Mouse (Mus musculus) lung, postnatal 14 days (tissue): ENCODE data around the gene Eps8l3.
"Not testable (repeated sequence)": the region's sequence is repeated elsewhere in the genome, so short reads cannot be mapped to it uniquely, and the experiment has no call there.

Experiments
- DNase-seq: peaks from one replicate; pipeline ENCODE4 v3.0.0; 2021

Gene Eps8l3

DNA sequence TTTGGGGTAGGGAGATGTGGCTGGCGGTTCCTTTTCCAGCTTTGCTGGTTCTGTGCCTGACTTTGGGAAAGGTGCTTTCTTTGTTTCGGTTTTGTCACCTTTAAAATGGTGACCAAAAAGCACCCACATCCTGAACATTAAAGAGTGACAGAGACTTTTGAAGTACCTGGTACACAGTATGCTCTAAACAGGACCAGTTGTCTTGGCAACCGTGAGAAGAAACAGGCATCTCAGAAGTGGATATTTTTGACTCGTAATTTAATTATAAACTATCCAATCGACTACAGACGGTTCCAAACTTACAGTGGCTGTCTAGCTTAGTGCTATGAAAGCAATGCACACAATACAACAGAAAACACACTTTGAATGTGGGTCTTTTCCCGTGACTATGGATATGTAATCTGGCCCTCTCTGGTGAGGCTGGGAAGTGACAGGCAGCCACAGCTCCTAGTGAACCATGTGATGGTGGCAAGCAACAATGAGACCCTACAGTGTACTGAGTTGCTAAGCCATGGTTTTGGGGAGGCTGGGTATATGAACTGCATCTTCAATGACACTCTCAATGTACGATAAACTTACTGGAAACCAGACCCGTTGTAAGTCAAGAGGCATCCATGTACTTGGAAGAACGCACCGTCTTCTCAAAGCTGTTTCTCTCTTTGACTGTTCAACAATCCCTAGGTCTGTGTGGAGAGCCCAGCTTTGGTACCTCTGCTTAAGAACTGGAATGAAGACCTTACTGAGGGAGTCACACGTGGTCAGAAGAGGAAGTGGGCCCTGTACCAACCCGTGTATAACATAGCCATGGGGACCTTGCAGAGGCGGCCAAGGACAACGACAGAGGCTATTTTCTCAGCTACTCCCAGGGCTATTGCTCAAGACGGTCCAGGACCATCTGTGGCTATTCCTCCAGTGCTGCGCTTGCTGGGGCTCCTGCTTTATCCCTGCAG is 23.5 kb upstream of the Eps8l3 start:
- no peak for DNase-seq

DNA sequence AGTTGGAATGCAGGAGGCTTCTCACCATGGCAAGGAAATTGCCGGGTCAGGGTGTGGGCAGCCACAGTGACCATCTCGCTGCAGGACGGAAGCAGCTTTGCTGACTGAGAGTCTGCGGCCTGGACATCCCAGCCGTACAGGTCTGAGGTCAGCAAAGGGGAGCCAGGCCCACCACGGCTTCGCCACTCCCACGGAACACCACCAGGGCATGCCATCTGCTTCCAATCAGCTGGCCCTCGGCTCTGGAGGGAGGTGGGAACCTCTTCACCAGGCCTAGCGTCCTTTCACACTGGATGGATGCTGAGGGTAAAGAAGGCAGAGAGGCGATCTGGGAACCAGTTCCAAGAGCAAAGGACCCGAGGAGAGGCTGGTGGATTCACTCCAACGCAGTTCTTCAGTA is 21.7 kb upstream of the Eps8l3 start:
- no peak for DNase-seq

DNA sequence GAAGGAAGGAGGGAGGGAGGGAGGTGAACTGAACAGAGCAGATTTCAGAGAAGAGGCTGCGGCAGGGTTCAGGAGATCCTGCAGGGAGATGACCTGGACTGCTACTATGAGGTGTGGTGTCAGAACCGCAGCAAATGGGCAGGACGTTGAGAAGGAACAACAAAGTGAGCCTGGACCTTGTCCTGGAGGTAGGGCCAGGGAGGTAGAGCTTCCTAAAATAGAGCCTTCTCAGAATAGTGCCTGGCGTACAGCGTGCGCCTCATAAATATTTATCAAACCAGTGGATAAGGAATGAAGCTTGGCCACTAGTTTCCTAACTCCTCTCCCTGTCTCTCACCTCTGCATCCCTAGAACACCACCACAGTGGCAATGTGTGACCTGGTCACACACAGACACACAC is 19.4 kb upstream of the Eps8l3 start:
- no peak for DNase-seq

DNA sequence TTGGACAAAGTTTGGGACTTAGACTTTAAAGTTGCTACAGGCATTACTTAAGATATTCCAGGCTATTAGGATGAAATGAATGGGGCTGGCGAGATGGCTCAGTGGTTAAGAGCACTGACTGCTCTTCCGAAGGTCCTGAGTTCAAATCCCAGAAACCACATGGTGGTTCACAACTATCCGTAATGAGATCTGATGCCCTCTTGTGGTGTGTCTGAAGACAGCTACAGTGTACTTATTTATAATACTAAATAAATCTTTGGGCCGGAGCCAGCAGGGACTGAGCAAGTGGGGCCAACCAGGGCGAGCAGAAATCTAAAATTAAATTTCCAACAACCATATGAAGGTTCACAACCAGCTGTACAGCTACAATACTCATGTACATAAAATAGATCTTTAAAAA is 15.5 kb upstream of the Eps8l3 start:
- not testable (repeated sequence) for DNase-seq

DNA sequence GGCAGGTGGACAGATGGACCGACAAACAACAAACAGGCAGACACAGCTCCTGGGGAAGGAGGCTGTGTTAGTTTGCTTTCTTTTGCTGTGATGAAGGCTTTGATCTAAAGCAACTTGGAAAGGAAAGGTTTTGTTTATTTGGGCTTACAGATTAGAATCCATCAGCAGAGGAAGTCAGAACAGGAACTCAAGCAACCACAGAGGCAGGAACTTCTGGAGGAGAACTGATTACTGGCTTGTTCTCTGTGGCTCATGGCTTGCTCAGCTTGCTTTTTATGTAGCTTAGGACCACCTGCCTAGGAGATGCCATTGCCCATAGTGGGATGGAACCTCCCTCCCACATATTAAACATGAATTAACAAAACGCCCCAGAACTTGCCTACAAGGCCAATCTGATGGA is 14.6 kb upstream of the Eps8l3 start:
- no peak for DNase-seq

DNA sequence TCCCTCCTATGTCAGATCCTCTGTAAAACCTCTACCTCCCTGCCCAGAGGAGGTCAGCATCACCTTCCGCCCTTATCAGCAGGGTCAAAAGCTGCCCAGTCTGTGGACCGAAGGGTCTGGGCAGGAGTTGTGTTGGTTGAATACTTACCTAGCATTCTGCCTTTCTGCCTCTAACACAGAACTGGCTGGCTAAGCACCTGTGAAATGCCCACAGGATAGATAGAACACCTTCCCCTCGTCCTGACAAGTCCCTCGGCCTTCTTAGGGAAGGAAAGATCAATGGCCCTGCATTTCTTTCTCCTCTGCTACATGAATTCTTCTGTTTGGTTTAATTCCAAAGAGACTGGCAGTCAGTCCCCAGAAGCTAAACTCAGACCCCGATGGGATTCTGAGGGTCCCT is 13.6 kb upstream of the Eps8l3 start:
- DNase-seq, result no peak

DNA sequence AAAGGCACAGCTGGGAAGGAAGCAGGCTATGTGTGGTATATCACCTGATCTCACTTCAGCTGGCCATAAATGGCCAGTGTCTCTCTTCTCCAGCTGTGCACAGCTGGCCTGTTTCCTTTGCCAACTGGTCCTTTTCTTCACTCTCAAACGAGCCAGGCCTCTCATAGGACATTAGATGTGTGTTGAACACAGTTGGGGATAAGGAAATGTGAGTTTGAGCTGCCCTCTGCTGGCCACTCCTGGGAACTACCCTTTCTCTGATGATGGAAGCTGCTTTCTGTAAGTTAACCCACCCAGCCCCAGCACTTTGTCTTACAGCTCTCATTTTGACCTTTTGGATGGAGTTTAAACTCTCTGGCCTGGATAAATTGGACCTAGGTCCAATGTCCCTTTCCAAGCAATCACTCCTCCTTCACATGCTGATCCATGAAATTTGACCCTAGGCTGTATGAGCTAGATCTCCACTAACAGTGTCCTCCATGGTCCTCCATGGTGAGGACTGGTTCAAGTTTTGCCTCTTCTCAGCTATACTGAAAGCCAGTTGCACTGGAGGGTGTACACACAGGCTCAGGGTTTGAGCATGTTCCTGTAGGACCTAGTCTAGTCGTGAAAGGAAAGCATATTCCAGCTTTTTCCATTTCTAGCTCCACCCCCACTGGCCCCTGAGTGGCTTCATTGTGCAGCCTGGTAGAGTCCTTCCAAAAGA is 13.0 kb upstream of the Eps8l3 start:
- DNase-seq, result peak; percentile 91

DNA sequence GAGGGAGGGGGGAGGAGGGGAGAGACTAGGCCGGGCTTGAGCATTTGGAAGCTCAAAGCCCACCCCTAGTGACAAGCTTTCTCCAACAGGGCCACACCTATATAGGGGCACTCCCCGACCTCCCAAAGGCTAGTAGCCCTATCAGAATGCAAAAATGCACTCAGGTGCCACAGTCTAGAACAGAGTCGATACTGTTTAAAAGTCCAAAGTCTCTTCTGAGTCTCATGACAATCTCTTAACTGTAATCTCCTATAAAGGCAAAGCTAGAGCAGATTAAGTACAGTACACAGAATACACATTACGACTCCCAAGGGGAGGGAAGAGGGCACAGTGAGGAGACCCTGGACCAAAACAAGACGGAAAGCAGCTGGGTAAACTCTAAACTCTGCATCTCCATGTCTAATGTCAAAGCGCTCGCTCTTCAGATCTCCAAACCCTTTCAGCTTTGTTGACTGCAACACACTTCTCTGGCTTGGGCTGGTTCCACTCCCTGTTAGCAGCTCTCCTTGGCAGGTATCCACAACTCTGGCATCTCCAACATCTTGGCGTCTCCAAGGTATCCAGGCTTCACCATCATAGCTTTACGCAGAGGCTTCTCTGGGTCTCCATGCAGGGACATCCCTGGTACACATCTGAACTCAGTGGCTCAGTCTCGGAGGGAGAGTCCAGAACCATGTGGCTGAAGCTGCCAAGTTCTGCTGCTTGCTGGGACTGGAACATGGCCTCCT is 11.5 kb upstream of the Eps8l3 start:
- DNase-seq, result no peak

DNA sequence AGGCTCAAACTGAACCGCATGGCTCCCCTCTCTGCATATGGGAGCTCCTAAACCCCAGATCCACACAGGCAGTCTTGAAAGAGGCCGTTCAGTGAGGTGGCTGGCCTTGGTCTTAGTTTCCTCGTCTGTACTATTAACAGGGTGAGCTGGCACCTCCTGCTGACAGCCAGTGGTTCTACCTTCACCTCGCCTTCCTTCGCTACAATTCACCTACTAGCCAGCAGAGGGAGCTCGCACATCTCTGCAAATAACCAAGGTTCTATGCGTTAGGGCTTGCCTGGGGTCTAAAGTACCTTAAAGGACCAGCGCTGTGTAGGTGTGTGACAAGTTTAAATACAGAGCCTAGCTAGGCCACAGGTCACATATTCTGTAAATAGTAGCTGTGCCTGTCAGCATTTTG is 9.9 kb upstream of the Eps8l3 start:
- peak; percentile 89 for DNase-seq

DNA sequence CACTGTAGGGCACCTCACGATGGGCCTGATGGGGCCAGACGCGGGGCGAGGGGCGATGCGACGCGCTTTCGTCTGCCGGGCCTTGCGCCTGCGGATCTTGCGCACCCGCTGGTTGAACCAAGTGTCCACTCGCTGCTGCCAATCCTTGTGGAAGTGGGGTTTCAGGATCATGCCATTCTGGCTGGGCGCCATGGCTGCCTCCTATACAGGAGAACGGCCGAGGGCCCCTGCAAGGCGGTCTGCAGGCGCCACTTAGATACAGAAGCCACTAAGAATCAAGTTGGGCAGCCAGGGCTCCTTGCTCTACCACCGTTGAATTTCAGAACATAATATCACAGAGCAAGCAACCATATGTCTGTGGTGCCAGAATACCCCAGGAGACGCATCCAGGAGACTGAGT is 8.6 kb upstream of the Eps8l3 start:
- no peak for DNase-seq

DNA sequence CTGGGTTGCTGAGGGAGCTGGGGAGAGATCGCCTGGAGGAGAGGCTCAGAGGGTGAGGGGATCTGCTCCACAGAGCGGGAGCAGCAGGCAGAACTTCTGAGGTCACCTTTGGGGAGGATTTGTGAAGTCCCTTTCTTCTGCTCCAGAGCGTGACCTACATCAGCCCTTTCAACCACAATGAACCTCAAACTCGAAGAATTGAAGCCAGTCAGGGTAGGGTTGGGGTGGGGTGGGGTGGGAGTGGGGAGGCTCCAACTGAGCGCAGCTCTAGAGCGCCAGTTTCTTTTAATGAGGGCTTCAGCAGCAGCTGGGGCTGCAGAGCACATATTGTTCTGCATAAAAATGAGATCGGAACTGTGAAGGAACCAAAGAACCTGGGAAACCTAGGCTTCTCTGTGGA is 7.9 kb upstream of the Eps8l3 start:
- DNase-seq, result no peak

DNA sequence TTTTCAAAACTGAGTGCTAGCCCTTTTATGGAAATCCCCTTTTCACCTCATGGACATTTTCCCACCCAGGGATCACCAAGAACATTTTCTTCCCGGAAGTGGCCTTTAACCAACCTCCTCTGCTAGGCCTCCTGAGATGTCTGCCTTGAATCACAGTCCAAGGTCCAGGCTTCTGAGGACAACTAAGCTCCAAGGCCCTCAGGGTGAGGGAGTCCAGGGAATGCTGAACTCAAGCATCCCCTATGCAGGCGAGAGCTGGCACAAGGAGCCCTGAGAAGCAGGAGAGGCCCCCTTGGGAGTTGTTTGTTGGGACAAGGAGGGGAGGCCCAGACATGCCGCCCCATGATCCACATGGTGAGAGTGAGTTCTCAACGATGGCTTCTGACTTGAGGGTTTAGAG is 7.1 kb upstream of the Eps8l3 start:
- DNase-seq, result no peak

DNA sequence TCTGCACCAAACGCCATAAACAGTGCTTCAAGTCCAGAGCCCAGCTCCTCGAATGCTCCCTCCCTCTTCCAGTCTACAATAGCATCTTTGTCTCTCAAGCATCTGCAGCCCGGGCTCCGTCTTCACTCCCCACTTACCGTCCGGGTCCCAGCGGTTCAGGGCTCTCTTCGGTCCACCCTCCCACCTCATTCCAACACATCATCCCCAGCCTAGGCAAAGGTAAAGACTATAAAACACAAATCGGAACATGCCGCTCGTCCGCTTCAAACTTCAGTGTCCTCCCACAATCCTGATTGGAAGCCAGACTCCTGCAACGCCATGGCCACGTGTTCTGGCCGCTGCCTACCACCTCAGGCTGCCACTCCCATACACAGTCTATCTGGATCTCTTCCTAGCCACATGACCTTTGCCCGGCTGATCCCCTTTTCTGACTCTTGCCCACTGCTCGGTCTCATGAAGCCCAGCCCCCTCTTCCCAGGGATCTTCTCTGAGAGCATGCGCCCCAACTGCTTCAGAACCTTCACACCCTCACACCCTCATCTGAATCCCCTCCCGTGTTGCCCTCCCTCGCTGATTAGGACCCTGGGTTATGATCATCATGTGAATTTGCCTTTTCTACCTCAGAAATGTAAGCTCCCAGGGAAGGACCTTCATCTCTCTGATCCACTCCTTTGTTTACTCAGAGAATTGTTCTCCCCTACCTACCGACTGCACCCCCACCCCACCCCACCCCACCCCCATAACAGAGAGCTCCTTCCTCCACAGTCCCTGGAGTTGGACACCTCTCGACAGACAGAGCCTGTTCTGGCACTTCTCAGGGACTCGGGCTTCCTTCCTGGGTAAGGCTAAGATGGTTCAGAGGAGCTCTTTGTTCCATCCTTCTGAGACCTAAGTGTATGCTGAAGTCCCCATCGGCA is 3.4 kb upstream of the Eps8l3 start:
- DNase-seq, result no peak

DNA sequence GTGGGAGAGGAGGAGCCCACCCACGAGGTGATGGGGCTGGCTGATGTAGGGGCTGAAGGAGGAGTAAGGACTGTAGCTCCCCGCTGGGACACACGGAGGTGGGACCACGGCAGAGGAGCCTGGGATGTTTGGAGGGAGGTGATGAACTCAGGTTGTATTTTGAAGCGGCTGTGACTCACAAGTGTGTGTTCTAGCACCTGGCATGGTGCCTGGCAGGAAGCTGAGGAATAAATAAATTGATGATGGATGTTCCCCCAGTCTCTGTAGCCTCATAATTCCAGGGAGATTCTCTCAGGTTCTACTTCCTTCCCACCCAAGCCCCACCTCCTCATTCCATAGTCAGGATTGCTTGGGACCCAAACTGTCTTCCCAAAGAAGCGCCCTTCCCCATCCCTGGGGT is 1.8 kb upstream of the Eps8l3 start:
- DNase-seq, result no peak

DNA sequence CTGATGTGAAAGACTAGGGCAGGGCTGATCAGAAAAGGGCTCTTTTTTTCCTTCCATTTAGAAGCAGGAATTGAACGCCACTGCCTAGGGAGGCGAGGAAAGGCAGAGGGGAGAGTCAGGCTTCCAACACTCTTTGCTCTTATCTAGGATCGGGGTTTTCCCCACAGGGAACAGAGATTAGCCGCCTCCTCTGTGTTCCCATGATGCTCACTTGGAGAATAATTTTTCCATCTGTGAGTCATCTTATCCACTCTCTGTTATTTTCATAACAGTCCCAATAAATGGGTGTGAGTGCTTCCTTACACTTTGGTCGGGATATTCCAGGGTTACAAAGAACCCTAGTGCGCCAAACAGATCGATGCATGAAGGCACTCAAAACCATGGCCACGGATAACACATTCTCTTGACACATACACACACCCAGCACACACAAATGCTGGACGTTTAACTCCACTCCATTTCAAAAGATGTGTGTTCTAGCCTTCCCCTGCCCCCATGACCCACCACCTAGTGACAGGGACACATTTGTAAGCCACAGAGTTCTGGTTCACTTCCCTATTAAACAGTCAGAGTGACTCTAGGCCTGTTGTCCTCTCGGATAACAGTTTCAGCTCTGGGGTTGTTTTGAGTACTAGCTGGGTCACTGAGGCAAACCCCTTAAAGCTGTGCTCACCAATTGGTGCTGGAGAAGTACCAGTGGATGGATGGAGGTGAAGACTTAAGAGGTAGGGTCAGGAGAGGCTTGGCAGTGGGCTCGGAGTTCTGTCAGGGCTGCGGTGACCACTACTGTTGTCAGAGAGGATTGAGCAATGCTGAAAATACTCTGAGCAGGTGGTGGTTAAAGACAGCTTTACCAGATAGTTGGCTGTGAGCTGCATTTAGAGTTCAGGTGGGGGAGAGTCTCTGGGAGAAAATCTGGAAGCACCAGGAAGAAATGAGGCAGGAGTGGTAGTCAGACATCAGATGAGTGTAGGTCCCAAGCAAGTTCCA is 1.0 kb downstream of the Eps8l3 start:
- DNase-seq, result no peak

DNA sequence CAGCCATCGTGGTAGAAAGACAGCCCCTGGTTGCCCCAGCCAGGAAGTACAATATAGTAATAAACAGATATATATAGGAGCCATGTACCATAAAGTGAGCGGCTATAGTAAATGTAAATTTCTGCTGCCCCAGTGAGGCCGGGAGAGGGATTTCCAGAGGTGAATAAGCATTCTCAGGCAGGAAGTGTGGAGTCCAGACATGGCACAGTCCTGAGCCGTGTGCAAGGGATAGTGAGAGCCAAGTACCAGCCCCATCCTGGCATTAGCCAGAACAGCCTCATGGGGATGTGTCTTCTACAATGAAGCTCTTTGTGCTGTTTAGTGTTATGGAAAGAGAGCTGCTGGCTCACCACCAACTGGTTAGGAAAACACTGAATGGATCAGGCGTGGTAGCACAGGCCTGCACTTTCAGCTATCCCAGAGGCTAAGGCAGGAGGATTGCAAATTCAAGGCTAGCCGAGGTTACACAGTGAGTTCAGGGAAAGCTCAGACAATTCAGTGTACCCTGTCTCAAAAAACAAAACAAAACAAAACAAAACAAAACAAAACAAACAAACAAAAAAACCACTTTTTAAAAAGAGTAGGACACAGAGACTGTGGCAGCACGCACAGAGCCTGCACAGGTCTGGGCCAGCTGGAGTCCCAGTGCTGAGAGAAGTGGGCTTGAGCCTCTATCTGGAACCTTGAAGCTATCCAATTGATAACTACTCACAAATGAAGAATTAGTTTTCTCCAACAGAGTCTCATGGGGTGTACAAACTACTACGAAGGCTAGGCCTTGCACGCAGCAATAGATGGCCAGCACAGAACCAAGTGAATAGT is 10.9 kb downstream of the Eps8l3 start:
- DNase-seq, result no peak

DNA sequence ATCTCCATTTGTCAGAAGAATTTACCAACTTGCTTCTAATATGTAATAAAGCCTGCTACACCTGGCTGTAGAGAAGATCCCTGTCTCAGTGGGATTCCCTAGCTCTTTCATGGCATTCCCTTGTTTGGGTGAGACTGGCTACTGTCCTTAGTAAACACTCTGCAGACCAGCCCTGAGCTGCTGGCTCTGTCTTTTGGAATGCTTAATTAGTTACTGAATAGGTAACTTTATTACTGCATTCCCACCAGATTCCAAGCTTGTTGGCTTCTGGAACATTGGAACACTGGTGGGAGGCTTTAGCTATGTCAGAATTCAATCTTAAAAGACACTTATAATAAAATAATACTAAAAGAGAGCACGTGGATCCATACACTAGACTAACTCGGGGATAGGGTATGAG is 12.2 kb downstream of the Eps8l3 start:
- DNase-seq, result not testable (repeated sequence)

DNA sequence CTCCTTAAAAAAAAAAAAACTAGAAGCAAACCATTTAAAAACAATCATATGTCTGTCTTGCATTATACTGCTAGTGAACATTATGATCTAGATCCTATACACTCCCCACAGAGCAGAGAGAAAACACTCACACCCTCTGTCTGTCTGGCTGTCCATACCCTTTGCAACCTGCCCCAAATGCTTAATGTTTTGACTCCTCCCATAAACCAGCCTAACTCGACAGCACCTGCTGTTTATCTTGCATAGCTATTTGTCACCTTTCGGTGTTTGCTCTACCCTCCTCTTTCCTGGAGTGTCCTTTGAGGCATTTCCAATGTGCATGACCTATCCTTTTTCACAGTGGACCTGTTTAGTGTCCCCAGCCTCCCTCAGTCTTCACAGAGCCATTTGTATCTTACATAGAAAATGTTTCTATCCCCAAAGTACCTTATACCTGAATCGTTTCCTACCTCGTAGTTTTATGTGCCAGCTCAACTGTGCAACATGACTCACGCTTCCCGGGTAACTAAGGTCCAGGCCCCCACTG is 18.2 kb downstream of the Eps8l3 start:
- DNase-seq, result no peak

DNA sequence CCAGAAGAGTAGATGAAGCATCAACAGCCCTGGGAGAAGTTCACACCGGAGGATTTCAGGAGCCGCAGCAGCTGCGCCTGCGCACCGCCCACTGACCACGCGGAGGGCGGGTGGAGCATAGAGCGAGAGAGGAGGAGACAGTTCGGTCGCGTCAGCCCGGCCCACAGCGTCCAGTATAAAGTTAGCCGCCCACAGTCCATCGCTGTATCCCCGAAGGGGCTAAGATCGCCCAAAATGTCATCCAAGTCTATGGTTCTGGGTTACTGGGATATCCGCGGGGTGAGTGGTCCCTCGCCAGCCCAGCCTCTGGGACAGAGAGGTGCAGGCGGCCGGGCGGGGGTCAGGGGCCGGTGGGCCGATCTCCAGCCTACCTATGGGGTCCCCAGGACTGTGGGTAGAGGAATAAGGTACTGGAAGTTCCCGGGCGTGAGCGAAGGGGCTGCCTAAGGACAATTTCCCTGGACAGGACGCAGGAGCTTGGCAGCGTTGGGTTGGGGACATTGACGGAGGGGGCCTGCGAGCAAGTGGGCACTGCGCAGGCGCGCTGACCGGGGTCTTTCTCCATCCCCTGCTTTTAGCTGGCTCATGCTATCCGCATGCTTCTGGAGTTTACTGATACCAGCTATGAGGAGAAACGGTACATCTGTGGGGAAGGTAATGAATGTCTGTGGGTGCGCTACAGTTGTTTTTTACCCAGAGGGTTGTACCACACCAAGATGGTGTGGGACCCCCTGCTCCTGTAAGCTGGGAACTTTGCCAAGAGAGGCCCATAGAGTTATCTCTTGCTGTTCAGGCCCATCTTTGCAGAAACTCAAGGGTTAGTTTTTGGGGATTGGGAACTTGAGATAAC is 18.9 kb downstream of the Eps8l3 start, which contains the start of gene Gstm5:
Gene Gstm5 (plus strand): TSS at position 102 of the 850 bp plus-strand sequence.
- peak; percentile 75 for DNase-seq
